Mouse (Mus musculus): ENCODE measurements around the gene Ldlr. TPM values are rescaled to one million over a fixed set of nuclear protein-coding genes. Genes with fewer than 3 reads are reported as not detected.
"Not testable (repeated sequence)": the region's sequence is repeated elsewhere in the genome, so short reads cannot be mapped to it uniquely, and the experiment has no call there.

Gene Ldlr
- polyA plus RNA-seq, 1 experiment from 2014 or later = 18.8 TPM

- 94% methylated on average over 3 of the region's 3 CpGs for WGBS
- ATAC-seq = no peak
- Histone ChIP-seq H3K4me1 (replicated peaks; ENCODE audit: control insufficient read depth, insufficient read depth, low read length) (no peaks in the 10 kb centered on the region), H3K27ac (ENCODE audit: low read length) (no peak overlapping the region), H3K27me3 (replicated peaks; ENCODE audit: control insufficient read depth, insufficient read depth, low read length) (no peaks in the 10 kb centered on the region), H3K9ac (replicated peaks; ENCODE audit: low read depth, low read length) (no peak overlapping the region), H3K4me2 (ENCODE audit: low read length) (no peak overlapping the region), H3K36me3 (ENCODE audit: control insufficient read depth, insufficient read depth) (no peaks in the 10 kb centered on the region), H3K4me3 (replicated peaks; ENCODE audit: low read length) (no peak overlapping the region), H3K9me3 (ENCODE audit: control insufficient read depth, low read length) (no peaks in the 10 kb centered on the region)
Measured at GRCm38 (mm10) chr9:21777726-21778125, 54.4 kb downstream of the Ldlr start.

- Histone ChIP-seq H3K27me3 (replicated peaks; ENCODE audit: control insufficient read depth, insufficient read depth, low read length) (no peaks in the 10 kb centered on the region), H3K36me3 (ENCODE audit: control insufficient read depth, insufficient read depth) (no peaks in the 10 kb centered on the region), H3K4me3 (replicated peaks; ENCODE audit: low read length) (no peak overlapping the region), H3K4me1 (replicated peaks; ENCODE audit: control insufficient read depth, insufficient read depth, low read length) (no peaks in the 10 kb centered on the region), H3K27ac (ENCODE audit: low read length) (no peak overlapping the region), H3K4me2 (ENCODE audit: low read length) (no peak overlapping the region), H3K9ac (replicated peaks; ENCODE audit: low read depth, low read length) (no peak overlapping the region), H3K9me3 (ENCODE audit: control insufficient read depth, low read length) (no peaks in the 10 kb centered on the region)
- ATAC-seq = no peak
- whole genome bisulfite sequencing = 81% methylated on average over 15 of the region's 15 CpGs
Measured at GRCm38 (mm10) chr9:21781657-21782468, 58.6 kb downstream of the Ldlr start.

GRCm38 (mm10) chr9:21784517-21785307 lies 61.4 kb downstream of the Ldlr start:
- H3K27ac ChIP-seq (ENCODE audit: low read length) = no peak overlapping the region
- no peaks in the 10 kb centered on the region for H3K27me3 ChIP-seq (replicated peaks; ENCODE audit: control insufficient read depth, insufficient read depth, low read length)
- WGBS = 86% methylated on average over 7 of the region's 7 CpGs
- ATAC-seq = no peak
- H3K4me1 ChIP-seq (replicated peaks; ENCODE audit: control insufficient read depth, insufficient read depth, low read length) = no peaks in the 10 kb centered on the region
- no peaks in the 10 kb centered on the region for H3K36me3 ChIP-seq (ENCODE audit: control insufficient read depth, insufficient read depth)
- no peak overlapping the region for H3K4me2 ChIP-seq (ENCODE audit: low read length)
- H3K4me3 ChIP-seq (replicated peaks; ENCODE audit: low read length) = no peak overlapping the region
- no peak overlapping the region for H3K9ac ChIP-seq (replicated peaks; ENCODE audit: low read depth, low read length)
- H3K9me3 ChIP-seq (ENCODE audit: control insufficient read depth, low read length) = no peaks in the 10 kb centered on the region

- not testable (repeated sequence) for H3K4me2 ChIP-seq (ENCODE audit: low read length); H3K4me3 ChIP-seq (replicated peaks; ENCODE audit: low read length)
- 79% methylated on average over 1 of the region's 2 CpGs for WGBS
Measured at GRCm38 (mm10) chr9:21786309-21786708, 63.0 kb downstream of the Ldlr start.

GRCm38 (mm10) chr9:21786906-21787305 lies 63.6 kb downstream of the Ldlr start:
- H3K9ac ChIP-seq (replicated peaks; ENCODE audit: low read depth, low read length) = no peak overlapping the region
- H3K4me2 ChIP-seq (ENCODE audit: low read length) = no peak overlapping the region
- no peaks in the 10 kb centered on the region for H3K27me3 ChIP-seq (replicated peaks; ENCODE audit: control insufficient read depth, insufficient read depth, low read length)
- ATAC-seq = peak; percentile 59; the same call in 1 of the 2 replicates
- H3K9me3 ChIP-seq (ENCODE audit: control insufficient read depth, low read length) = no peaks in the 10 kb centered on the region
- no peak overlapping the region for H3K4me3 ChIP-seq (replicated peaks; ENCODE audit: low read length)
- no peaks in the 10 kb centered on the region for H3K36me3 ChIP-seq (ENCODE audit: control insufficient read depth, insufficient read depth)
- no peak overlapping the region for H3K27ac ChIP-seq (ENCODE audit: low read length)
- 2% methylated on average over 6 of the region's 6 CpGs for WGBS
- H3K4me1 ChIP-seq (replicated peaks; ENCODE audit: control insufficient read depth, insufficient read depth, low read length) = no peaks in the 10 kb centered on the region

More at GRCm38 (mm10) chr9:21786309-21786708, 63.0 kb downstream of the Ldlr start:
- H3K27ac ChIP-seq (ENCODE audit: low read length); H3K27me3 ChIP-seq (replicated peaks; ENCODE audit: control insufficient read depth, insufficient read depth, low read length); H3K9me3 ChIP-seq (ENCODE audit: control insufficient read depth, low read length); H3K9ac ChIP-seq (replicated peaks; ENCODE audit: low read depth, low read length); ATAC-seq; H3K4me1 ChIP-seq (replicated peaks; ENCODE audit: control insufficient read depth, insufficient read depth, low read length); H3K36me3 ChIP-seq (ENCODE audit: control insufficient read depth, insufficient read depth): not testable (repeated sequence)

- Histone ChIP-seq H3K27me3 (replicated peaks; ENCODE audit: control insufficient read depth, insufficient read depth, low read length) (no peaks in the 10 kb centered on the region), H3K4me1 (replicated peaks; ENCODE audit: control insufficient read depth, insufficient read depth, low read length) (peaks cover 3% of the 10 kb centered on the region), H3K4me2 (ENCODE audit: low read length) (no peak overlapping the region), H3K27ac (ENCODE audit: low read length) (no peak overlapping the region), H3K36me3 (ENCODE audit: control insufficient read depth, insufficient read depth) (no peaks in the 10 kb centered on the region), H3K9me3 (ENCODE audit: control insufficient read depth, low read length) (no peaks in the 10 kb centered on the region), H3K4me3 (replicated peaks; ENCODE audit: low read length) (no peak overlapping the region), H3K9ac (replicated peaks; ENCODE audit: low read depth, low read length) (no peak overlapping the region)
- ATAC-seq = no peak
- 82% methylated on average over 5 of the region's 5 CpGs for WGBS
Measured at GRCm38 (mm10) chr9:21787654-21788053, 64.4 kb downstream of the Ldlr start.

- peaks cover 7% of the 10 kb centered on the region for H3K4me1 ChIP-seq (replicated peaks; ENCODE audit: control insufficient read depth, insufficient read depth, low read length)
- no peak overlapping the region for H3K4me2 ChIP-seq (ENCODE audit: low read length)
- H3K9me3 ChIP-seq (ENCODE audit: control insufficient read depth, low read length) = no peaks in the 10 kb centered on the region
- H3K4me3 ChIP-seq (replicated peaks; ENCODE audit: low read length) = no peak overlapping the region
- no peak overlapping the region for H3K27ac ChIP-seq (ENCODE audit: low read length)
- H3K27me3 ChIP-seq (replicated peaks; ENCODE audit: control insufficient read depth, insufficient read depth, low read length) = no peaks in the 10 kb centered on the region
- no peak overlapping the region for H3K9ac ChIP-seq (replicated peaks; ENCODE audit: low read depth, low read length)
- no peak for ATAC-seq
- no peaks in the 10 kb centered on the region for H3K36me3 ChIP-seq (ENCODE audit: control insufficient read depth, insufficient read depth)
- WGBS = 78% methylated on average over 9 of the region's 9 CpGs
Measured at GRCm38 (mm10) chr9:21788234-21788633, 65.0 kb downstream of the Ldlr start.

- Histone ChIP-seq H3K4me2 (ENCODE audit: low read length) (no peak overlapping the region), H3K36me3 (ENCODE audit: control insufficient read depth, insufficient read depth) (no peaks in the 10 kb centered on the region), H3K27me3 (replicated peaks; ENCODE audit: control insufficient read depth, insufficient read depth, low read length) (no peaks in the 10 kb centered on the region), H3K9ac (replicated peaks; ENCODE audit: low read depth, low read length) (no peak overlapping the region), H3K9me3 (ENCODE audit: control insufficient read depth, low read length) (no peaks in the 10 kb centered on the region), H3K4me3 (replicated peaks; ENCODE audit: low read length) (no peak overlapping the region), H3K27ac (ENCODE audit: low read length) (no peak overlapping the region), H3K4me1 (replicated peaks; ENCODE audit: control insufficient read depth, insufficient read depth, low read length) (peaks cover 7% of the 10 kb centered on the region)
- WGBS = 84% methylated on average over 8 of the region's 8 CpGs
- ATAC-seq = no peak
Measured at GRCm38 (mm10) chr9:21791861-21792260, 68.6 kb downstream of the Ldlr start.

GRCm38 (mm10) chr9:21792644-21793043 lies 69.4 kb downstream of the Ldlr start:
- Histone ChIP-seq H3K9me3 (ENCODE audit: control insufficient read depth, low read length) (no peaks in the 10 kb centered on the region), H3K4me3 (replicated peaks; ENCODE audit: low read length) (no peak overlapping the region), H3K27me3 (replicated peaks; ENCODE audit: control insufficient read depth, insufficient read depth, low read length) (no peaks in the 10 kb centered on the region), H3K36me3 (ENCODE audit: control insufficient read depth, insufficient read depth) (no peaks in the 10 kb centered on the region), H3K9ac (replicated peaks; ENCODE audit: low read depth, low read length) (no peak overlapping the region), H3K4me2 (ENCODE audit: low read length) (no peak overlapping the region), H3K27ac (ENCODE audit: low read length) (no peak overlapping the region), H3K4me1 (replicated peaks; ENCODE audit: control insufficient read depth, insufficient read depth, low read length) (peaks cover 8% of the 10 kb centered on the region)
- 25% methylated on average over 8 of the region's 8 CpGs for WGBS
- peak; percentile 88 for ATAC-seq
